Comparison of ENCODE assay signal across 10 mouse cellular contexts in the genomic region with DNA sequence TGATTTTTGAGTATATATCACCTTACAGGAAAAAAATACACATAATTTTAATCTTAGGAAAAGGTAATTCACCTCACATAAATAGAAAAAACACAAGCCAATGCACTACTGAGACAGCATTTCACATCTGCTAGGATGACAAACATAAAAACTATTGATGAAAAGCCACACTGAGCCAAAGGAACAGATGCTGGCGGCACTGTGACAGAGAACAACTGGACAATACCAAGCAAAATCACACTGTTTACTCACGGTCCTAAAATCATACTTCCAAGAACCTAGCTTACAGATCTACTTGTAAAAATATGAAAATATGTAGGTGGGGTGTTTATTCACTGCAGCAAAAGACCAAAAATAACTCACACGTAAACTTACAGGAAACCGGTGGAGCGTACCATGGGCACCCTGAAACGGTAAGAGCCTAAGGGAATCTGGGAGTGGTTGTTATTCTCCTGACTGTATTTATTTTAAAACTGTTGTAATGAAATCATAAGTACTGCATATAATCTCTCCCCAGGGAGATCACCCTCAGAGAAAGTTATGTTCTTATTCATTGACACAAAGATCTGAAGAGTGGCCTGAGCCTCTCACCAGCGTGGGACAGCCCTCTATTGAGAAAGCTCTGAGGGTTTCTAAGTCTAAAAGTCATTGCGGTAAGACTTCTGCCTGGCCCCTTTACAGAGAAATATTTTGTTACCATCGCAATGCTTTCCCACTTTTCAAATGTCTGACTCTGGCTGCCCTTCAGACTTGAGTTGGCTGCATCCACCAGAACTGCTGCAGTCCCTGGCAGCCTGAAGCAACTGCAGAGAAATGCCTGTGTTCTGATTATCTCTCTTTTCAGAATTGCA. TPM values are rescaled to one million over a fixed set of nuclear protein-coding genes. Genes with fewer than 3 reads are reported as not detected.
DNase-seq lines count a peak whose midpoint lies in the region; ATAC-seq and TF ChIP-seq lines count a peak whose summit lies in the region.
"Had no signal": no experiment of that assay in that cellular context is flagged by ENCODE, and none has a peak within 500 bp of the region (broad histone marks: within the 10 kb centered on the region; RNA-seq: fewer than 3 reads in every experiment).

No protein-coding gene starts in this region.

- WGBS in heart, embryonic 12.5 days = 77% methylated on average over 9 of the region's 9 CpGs
- 62% methylated on average over 9 of the region's 9 CpGs for WGBS in lung, embryonic 14.5 days
- WGBS in forebrain, embryonic 16.5 days = 75% methylated on average over 9 of the region's 9 CpGs

- no peaks in the 10 kb centered on the region for H3K4me1 ChIP-seq in heart, embryonic 12.5 days (replicated peaks)
- no peaks in the 10 kb centered on the region for H3K4me1 ChIP-seq in lung, embryonic 14.5 days (ENCODE audit: insufficient read depth)
- H3K4me1 ChIP-seq in forebrain, embryonic 16.5 days (replicated peaks; ENCODE audit: control insufficient read depth, insufficient read depth, low read length) = no peaks in the 10 kb centered on the region; the same call in 1 of the 2 replicates
- H3K4me1 ChIP-seq: embryonic facial prominence, embryonic 12.5 days; liver, embryonic 15.5 days had no signal

- H3K9me3 ChIP-seq in heart, embryonic 12.5 days (replicated peaks) = no peaks in the 10 kb centered on the region
- no peaks in the 10 kb centered on the region for H3K9me3 ChIP-seq in lung, embryonic 14.5 days (ENCODE audit: low read depth, low read length)
- H3K9me3 ChIP-seq in forebrain, embryonic 16.5 days (ENCODE audit: control insufficient read depth, low read length) = no peaks in the 10 kb centered on the region
- H3K9me3 ChIP-seq: embryonic facial prominence, embryonic 12.5 days; liver, embryonic 15.5 days had no signal

- no peak overlapping the region for H3K27ac ChIP-seq in heart, embryonic 12.5 days (ENCODE audit: poor library complexity, severe bottlenecking)
- H3K27ac ChIP-seq in lung, embryonic 14.5 days (ENCODE audit: low read depth) = no peak overlapping the region
- H3K27ac ChIP-seq in forebrain, embryonic 16.5 days (ENCODE audit: low read length) = no peak overlapping the region
- H3K27ac ChIP-seq: embryonic facial prominence, embryonic 12.5 days; liver, embryonic 15.5 days had no signal

- TF ChIP-seq CTCF in lung, embryonic 14.5 days (IDR thresholded peaks at IDR 0.05; ENCODE audit: low read depth) = no peak

- no peaks in the 10 kb centered on the region for H3K36me3 ChIP-seq in heart, embryonic 12.5 days
- no peaks in the 10 kb centered on the region for H3K36me3 ChIP-seq in lung, embryonic 14.5 days (ENCODE audit: insufficient read depth)
- H3K36me3 ChIP-seq in forebrain, embryonic 16.5 days (ENCODE audit: control insufficient read depth, insufficient read depth) = no peaks in the 10 kb centered on the region
- H3K36me3 ChIP-seq: embryonic facial prominence, embryonic 12.5 days; liver, embryonic 15.5 days had no signal

- H3K27me3 ChIP-seq in heart, embryonic 12.5 days (replicated peaks) = no peaks in the 10 kb centered on the region
- no peaks in the 10 kb centered on the region for H3K27me3 ChIP-seq in lung, embryonic 14.5 days (ENCODE audit: insufficient read depth, low read length)
- no peaks in the 10 kb centered on the region for H3K27me3 ChIP-seq in forebrain, embryonic 16.5 days (replicated peaks; ENCODE audit: control insufficient read depth, insufficient read depth, low read length)
- H3K27me3 ChIP-seq: embryonic facial prominence, embryonic 12.5 days; liver, embryonic 15.5 days had no signal

- H3K9ac ChIP-seq in heart, embryonic 12.5 days = no peak overlapping the region
- H3K9ac ChIP-seq in lung, embryonic 14.5 days = no peak overlapping the region
- no peak overlapping the region for H3K9ac ChIP-seq in forebrain, embryonic 16.5 days (replicated peaks; ENCODE audit: low read depth, low read length)
- H3K9ac ChIP-seq: embryonic facial prominence, embryonic 12.5 days; liver, embryonic 15.5 days had no signal

- DNase-seq in heart, adult 18-20 months = peak; percentile 61 to 74
- DNase-seq in fibroblast of lung, adult 2 months (ENCODE audit: low read depth) = peak; percentile 94
- peak; percentile 46 for DNase-seq in lung, embryonic 14.5 days
- no peak for DNase-seq in thymus, adult 18-20 months
- DNase-seq in frontal cortex, postnatal 14 days (ENCODE audit: low spot score in 2 of 2) = no peak

- no peak overlapping the region for H3K4me3 ChIP-seq in heart, embryonic 12.5 days
- H3K4me3 ChIP-seq in lung, embryonic 14.5 days (ENCODE audit: low read depth, low read length) = no peak overlapping the region
- no peak overlapping the region for H3K4me3 ChIP-seq in forebrain, embryonic 16.5 days (replicated peaks; ENCODE audit: low read length)
- H3K4me3 ChIP-seq: embryonic facial prominence, embryonic 12.5 days; liver, embryonic 15.5 days had no signal

- no peak overlapping the region for H3K4me2 ChIP-seq in heart, embryonic 12.5 days
- H3K4me2 ChIP-seq in lung, embryonic 14.5 days = no peak overlapping the region
- H3K4me2 ChIP-seq in forebrain, embryonic 16.5 days (ENCODE audit: low read length) = no peak overlapping the region
- H3K4me2 ChIP-seq: embryonic facial prominence, embryonic 12.5 days; liver, embryonic 15.5 days had no signal

- ATAC-seq in heart, embryonic 12.5 days (ENCODE audit: insufficient number of reproducible peaks, low FRiP score) = no peak
- ATAC-seq in CD4-positive, CD25-positive, alpha-beta regulatory T cell, adult 4 months = peak; percentile 44
- ATAC-seq in lung, embryonic 14.5 days (ENCODE audit: insufficient read depth) = no peak
- no peak for ATAC-seq in forebrain, embryonic 16.5 days

RNA-seq across cellular contexts. Expression of a gene that starts 29.4 kb away (rescaled TPM):
- 1 to 10 TPM; 1.3 to 2.1 TPM for total RNA-seq in heart, adult 18-20 months (2021)
- polyA plus RNA-seq in heart, embryonic 12.5 days (2016; fragmentation: Nextera tagmentation; extraction: Ambion mirVana) = 2.2 and 2.5 TPM in 2 replicates
- polyA plus RNA-seq in CD4-positive, CD25-positive, alpha-beta regulatory T cell, adult 4 months (2017; shearing (Covaris generic)) = 1 to 10 TPM; 4.0 to 4.5 TPM
- 3.8 and 4.6 TPM in 2 replicates for polyA plus RNA-seq in lung, embryonic 14.5 days (2014; fragmentation: Nextera tagmentation; extraction: Ambion mirVana)
- polyA plus RNA-seq in forebrain, embryonic 16.5 days (2015; fragmentation: Nextera tagmentation; extraction: Ambion mirVana) = 1.3 and 1.4 TPM in 2 replicates

Comparison
In these comparisons a context has a peak if more than half of its experiments do, and no peak if none do; other contexts are left out.
1. DNase-seq: peak in heart, adult 18-20 months (2 of 2), fibroblast of lung, adult 2 months (single experiment) and lung, embryonic 14.5 days (single experiment); none in thymus, adult 18-20 months (0 of 2) and frontal cortex, postnatal 14 days (0 of 2).